Mouse (Mus musculus): ENCODE data around the gene Washc4. TPM values are rescaled to one million over a fixed set of nuclear protein-coding genes. Genes with fewer than 3 reads are reported as not detected.

The Washc4 gene
- polyA plus RNA-seq, 1 experiment: 4.2 TPM

DNA sequence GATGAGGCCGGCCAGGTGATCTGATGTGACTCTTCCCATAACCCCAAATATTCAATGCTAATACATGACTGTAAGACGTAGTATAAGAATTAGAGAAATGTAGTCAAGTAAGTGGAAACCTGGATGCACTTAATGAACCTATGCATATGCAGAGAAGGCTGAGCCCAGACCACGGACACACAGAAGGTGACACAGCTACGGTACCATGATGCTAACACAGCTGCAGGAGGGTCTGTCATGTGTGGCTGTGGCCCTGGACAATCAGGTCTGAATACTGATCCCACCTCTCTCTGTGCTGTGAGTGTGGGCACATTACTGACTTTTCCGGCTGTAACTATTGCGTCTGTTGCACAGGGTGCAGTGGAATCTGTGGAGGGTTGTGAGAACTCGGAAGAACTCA is 67.0 kb downstream of the Washc4 start:
- no peak for DNase-seq
- H3K4me3 ChIP-seq (ENCODE audit: control insufficient read depth, insufficient read depth, low read length): no peak overlapping the region
- no peaks in the 10 kb centered on the region for H3K4me1 ChIP-seq (replicated peaks; ENCODE audit: control insufficient read depth, insufficient read depth, low read length)
- H3K36me3 ChIP-seq (ENCODE audit: control insufficient read depth, insufficient read depth, low read length): no peaks in the 10 kb centered on the region
- no peaks in the 10 kb centered on the region for H3K27me3 ChIP-seq (ENCODE audit: control insufficient read depth, insufficient read depth, low read length)
- WGBS: 97% methylated on average over 7 of the region's 7 CpGs
- no peak for TF ChIP-seq POLR2A (IDR thresholded peaks at IDR 0.05; ENCODE audit: control insufficient read depth, extremely low read depth, insufficient read depth, low read length, poor library complexity)
- no peak for TF ChIP-seq CTCF (IDR thresholded peaks at IDR 0.05; ENCODE audit: borderline replicate concordance, control insufficient read depth, extremely low read depth, insufficient read depth, low read length, poor library complexity)
- no peak overlapping the region for H3K27ac ChIP-seq (ENCODE audit: control insufficient read depth, insufficient read depth, low read length)

DNA sequence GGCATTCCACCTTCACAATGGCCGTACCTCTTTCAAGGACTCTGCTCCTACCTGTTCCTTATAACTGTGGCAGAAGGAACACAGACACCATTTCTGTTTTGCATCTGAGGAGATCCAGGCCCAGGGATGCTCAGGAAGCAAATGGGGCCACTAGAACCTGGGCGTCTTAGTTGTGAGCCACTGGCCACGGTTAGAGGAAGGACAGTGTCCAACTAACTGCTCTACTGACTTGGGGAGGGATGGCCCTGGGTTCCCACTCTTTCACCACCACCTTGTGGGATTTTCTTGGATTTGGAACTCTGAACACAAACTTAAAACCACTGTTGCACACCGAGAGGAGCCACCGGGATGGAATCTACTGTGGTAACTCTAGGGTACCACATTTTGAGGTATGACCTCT is 68.3 kb downstream of the Washc4 start:
- Histone ChIP-seq H3K27ac (ENCODE audit: control insufficient read depth, insufficient read depth, low read length) (no peak overlapping the region), H3K27me3 (ENCODE audit: control insufficient read depth, insufficient read depth, low read length) (no peaks in the 10 kb centered on the region), H3K4me1 (replicated peaks; ENCODE audit: control insufficient read depth, insufficient read depth, low read length) (no peaks in the 10 kb centered on the region), H3K36me3 (ENCODE audit: control insufficient read depth, insufficient read depth, low read length) (no peaks in the 10 kb centered on the region), H3K4me3 (ENCODE audit: control insufficient read depth, insufficient read depth, low read length) (no peak overlapping the region)
- 99% methylated on average over 5 of the region's 5 CpGs for WGBS
- no peak for DNase-seq
- TF ChIP-seq POLR2A (IDR thresholded peaks at IDR 0.05; ENCODE audit: control insufficient read depth, extremely low read depth, insufficient read depth, low read length, poor library complexity) (no peak), CTCF (IDR thresholded peaks at IDR 0.05; ENCODE audit: borderline replicate concordance, control insufficient read depth, extremely low read depth, insufficient read depth, low read length, poor library complexity) (no peak)

- Histone ChIP-seq H3K27me3 (ENCODE audit: control insufficient read depth, insufficient read depth, low read length) (no peaks in the 10 kb centered on the region), H3K4me3 (ENCODE audit: control insufficient read depth, insufficient read depth, low read length) (no peak overlapping the region), H3K36me3 (ENCODE audit: control insufficient read depth, insufficient read depth, low read length) (no peaks in the 10 kb centered on the region), H3K4me1 (replicated peaks; ENCODE audit: control insufficient read depth, insufficient read depth, low read length) (no peaks in the 10 kb centered on the region), H3K27ac (ENCODE audit: control insufficient read depth, insufficient read depth, low read length) (no peak overlapping the region)
- WGBS: 97% methylated on average over 14 of the region's 14 CpGs
- no peak for DNase-seq
- TF ChIP-seq CTCF (IDR thresholded peaks at IDR 0.05; ENCODE audit: borderline replicate concordance, control insufficient read depth, extremely low read depth, insufficient read depth, low read length, poor library complexity) (no peak), POLR2A (IDR thresholded peaks at IDR 0.05; ENCODE audit: control insufficient read depth, extremely low read depth, insufficient read depth, low read length, poor library complexity) (no peak)
Measured at GRCm38 (mm10) chr10:83612648-83613215, 69.2 kb downstream of the Washc4 start.

DNA sequence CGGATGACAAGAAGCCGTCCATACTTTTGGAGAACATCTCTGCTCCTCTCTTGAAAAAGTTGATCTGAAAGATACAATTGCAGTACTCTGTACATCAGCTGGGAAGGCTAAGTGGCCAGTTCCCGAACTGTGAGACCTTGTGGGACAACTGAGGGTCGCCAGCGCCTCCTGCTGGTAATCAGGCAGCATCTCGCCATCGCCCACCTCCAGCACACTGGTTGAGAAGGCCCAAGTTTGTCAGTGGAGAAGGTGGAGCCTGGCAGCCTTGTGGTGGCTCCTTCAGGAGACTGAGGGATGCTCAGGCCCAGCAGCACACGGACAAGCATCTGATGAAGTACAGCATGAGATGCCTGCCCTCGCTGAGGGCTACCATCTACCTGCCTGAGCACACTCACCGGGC is 73.8 kb downstream of the Washc4 start:
- no peaks in the 10 kb centered on the region for H3K4me1 ChIP-seq (replicated peaks; ENCODE audit: control insufficient read depth, insufficient read depth, low read length)
- WGBS: 81% methylated on average over 10 of the region's 10 CpGs
- TF ChIP-seq POLR2A (IDR thresholded peaks at IDR 0.05; ENCODE audit: control insufficient read depth, extremely low read depth, insufficient read depth, low read length, poor library complexity) (no peak), CTCF (IDR thresholded peaks at IDR 0.05; ENCODE audit: borderline replicate concordance, control insufficient read depth, extremely low read depth, insufficient read depth, low read length, poor library complexity) (peak; percentile 75; the same call in 1 of the 2 replicates)
- H3K27me3 ChIP-seq (ENCODE audit: control insufficient read depth, insufficient read depth, low read length): no peaks in the 10 kb centered on the region
- no peak overlapping the region for H3K4me3 ChIP-seq (ENCODE audit: control insufficient read depth, insufficient read depth, low read length)
- H3K27ac ChIP-seq (ENCODE audit: control insufficient read depth, insufficient read depth, low read length): no peak overlapping the region
- no peaks in the 10 kb centered on the region for H3K36me3 ChIP-seq (ENCODE audit: control insufficient read depth, insufficient read depth, low read length)
- peak; percentile 36 for DNase-seq

DNA sequence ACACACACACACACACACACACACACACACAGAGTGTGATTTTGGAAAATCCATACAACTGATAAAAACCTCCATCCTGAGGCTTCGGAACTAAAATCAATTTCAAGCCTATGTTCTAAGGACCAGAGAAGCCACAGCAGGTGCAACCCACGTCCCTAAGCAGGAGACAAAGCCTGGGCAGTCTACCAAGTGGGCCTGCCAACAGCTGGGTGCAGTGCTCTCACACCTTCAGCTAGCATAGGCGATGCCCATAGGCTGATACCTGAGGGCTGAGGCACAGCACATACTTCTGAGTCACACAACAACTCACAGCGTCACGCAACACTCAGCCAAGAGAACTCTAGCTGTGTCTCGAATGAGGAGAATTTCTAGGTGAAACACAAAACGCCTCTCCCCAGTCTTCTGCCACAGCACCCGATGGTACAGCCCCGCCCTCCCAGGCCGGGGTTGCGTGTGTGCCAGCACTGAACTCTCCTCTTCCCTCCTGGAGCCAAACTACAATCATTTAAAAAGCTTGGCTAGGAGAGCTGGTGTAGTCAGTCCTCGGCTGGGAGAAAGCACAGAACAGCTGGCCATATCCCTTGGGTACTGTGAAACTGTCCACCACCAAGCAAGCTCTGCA is 75.4 kb downstream of the Washc4 start:
- no peak overlapping the region for H3K4me3 ChIP-seq (ENCODE audit: control insufficient read depth, insufficient read depth, low read length)
- no peaks in the 10 kb centered on the region for H3K4me1 ChIP-seq (replicated peaks; ENCODE audit: control insufficient read depth, insufficient read depth, low read length)
- no peak for DNase-seq
- WGBS: 93% methylated on average over 12 of the region's 12 CpGs
- no peak overlapping the region for H3K27ac ChIP-seq (ENCODE audit: control insufficient read depth, insufficient read depth, low read length)
- TF ChIP-seq POLR2A (IDR thresholded peaks at IDR 0.05; ENCODE audit: control insufficient read depth, extremely low read depth, insufficient read depth, low read length, poor library complexity) (no peak), CTCF (IDR thresholded peaks at IDR 0.05; ENCODE audit: borderline replicate concordance, control insufficient read depth, extremely low read depth, insufficient read depth, low read length, poor library complexity) (no peak)
- no peaks in the 10 kb centered on the region for H3K36me3 ChIP-seq (ENCODE audit: control insufficient read depth, insufficient read depth, low read length)
- H3K27me3 ChIP-seq (ENCODE audit: control insufficient read depth, insufficient read depth, low read length): no peaks in the 10 kb centered on the region

DNA sequence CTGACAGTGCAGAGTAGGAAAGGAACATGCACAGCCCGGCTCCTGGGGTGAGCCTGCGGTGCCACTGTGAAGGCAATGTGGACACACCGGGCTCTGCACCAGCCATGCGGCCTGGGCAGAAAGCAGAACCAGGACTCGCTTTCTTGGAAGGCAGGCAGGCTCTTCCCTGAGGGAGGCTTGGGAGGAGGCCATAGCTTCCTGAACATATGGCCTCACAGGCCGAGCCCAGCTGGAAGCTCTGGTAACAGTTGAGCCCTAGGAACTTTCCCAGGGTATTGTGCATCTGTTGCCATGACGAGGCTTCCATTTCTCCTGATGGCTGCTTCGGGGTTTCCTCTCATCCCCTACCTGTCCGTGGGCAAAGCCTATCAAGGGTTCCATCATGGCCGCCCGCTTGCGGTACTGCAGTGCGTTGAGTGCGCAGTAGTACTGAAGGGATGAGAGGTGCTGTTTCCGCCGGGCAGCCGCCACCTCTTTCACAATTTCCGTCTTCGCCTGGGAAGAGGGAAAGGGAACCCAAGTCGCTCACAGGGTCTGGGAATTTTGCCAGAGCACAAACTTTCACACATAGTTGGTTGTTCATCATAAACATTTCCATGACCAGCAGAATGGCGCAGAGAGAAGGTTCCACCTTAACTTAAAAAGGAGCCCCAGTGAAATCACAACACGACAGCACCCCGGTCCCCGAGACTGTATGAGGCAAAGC is 77.0 kb downstream of the Washc4 start:
- WGBS: 97% methylated on average over 24 of the region's 24 CpGs
- no peak for DNase-seq

More for the DNA sequence above, 77.0 kb downstream of the Washc4 start:
- no peak for TF ChIP-seq POLR2A (IDR thresholded peaks at IDR 0.05; ENCODE audit: control insufficient read depth, extremely low read depth, insufficient read depth, low read length, poor library complexity)
- no peak for TF ChIP-seq CTCF (IDR thresholded peaks at IDR 0.05; ENCODE audit: borderline replicate concordance, control insufficient read depth, extremely low read depth, insufficient read depth, low read length, poor library complexity)
- H3K27me3 ChIP-seq (ENCODE audit: control insufficient read depth, insufficient read depth, low read length): no peaks in the 10 kb centered on the region
- H3K4me1 ChIP-seq (replicated peaks; ENCODE audit: control insufficient read depth, insufficient read depth, low read length): no peaks in the 10 kb centered on the region
- H3K36me3 ChIP-seq (ENCODE audit: control insufficient read depth, insufficient read depth, low read length): no peaks in the 10 kb centered on the region
- no peak overlapping the region for H3K27ac ChIP-seq (ENCODE audit: control insufficient read depth, insufficient read depth, low read length)
- H3K4me3 ChIP-seq (ENCODE audit: control insufficient read depth, insufficient read depth, low read length): no peak overlapping the region

Data from thymus, adult 2 months (tissue).